Mouse (Mus musculus): ENCODE data around the gene Uqcrh. TPM values are rescaled to one million over a fixed set of nuclear protein-coding genes. Genes with fewer than 3 reads are reported as not detected.

Uqcrh gene
- polyA plus RNA-seq (2012; rRNA removed; ENCODE audit: low replicate concordance) = 175 and 187 TPM in 2 replicates

DNA sequence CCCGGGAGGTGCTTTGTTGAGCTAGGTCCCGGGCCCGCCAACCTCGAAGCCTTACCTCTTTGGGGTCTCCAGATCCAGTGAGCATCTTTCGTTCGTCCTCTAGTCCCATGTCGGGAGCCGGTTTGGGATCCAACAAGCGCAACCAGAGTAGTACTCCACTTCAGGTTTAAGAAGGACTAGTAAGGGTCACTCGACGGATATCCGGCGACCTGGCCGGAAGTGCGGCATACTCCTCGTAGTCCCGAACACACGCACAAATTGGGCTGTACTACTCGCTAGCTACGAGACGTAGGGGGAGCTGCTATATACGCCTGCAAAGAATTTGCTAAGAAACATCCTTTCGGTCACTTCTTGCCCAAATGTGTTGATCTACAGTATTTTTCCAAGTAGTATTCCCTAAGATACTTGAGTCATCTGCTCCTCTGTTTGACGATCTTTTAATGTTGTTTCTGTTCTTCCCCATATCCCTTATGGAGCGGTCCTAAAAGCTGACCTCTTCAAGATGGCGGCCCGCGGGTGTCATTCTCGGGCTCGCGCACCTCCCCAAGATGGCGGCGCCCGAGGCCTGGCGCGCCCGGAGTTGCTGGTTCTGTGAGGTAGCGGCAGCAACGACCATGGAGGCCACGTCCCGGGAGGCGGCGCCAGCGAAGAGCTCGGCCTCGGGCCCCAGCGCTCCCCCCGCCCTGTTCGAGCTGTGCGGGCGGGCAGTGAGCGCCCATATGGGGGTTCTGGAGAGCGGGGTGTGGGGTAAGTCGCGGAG, at the start of gene Uqcrh, which contains the start of gene Lrrc41:
Gene Uqcrh, minus strand, starts transcription at position 211 of the 760 bp plus-strand sequence.
Gene Lrrc41, plus strand, starts transcription at position 409 of the 760 bp plus-strand sequence.

DNA sequence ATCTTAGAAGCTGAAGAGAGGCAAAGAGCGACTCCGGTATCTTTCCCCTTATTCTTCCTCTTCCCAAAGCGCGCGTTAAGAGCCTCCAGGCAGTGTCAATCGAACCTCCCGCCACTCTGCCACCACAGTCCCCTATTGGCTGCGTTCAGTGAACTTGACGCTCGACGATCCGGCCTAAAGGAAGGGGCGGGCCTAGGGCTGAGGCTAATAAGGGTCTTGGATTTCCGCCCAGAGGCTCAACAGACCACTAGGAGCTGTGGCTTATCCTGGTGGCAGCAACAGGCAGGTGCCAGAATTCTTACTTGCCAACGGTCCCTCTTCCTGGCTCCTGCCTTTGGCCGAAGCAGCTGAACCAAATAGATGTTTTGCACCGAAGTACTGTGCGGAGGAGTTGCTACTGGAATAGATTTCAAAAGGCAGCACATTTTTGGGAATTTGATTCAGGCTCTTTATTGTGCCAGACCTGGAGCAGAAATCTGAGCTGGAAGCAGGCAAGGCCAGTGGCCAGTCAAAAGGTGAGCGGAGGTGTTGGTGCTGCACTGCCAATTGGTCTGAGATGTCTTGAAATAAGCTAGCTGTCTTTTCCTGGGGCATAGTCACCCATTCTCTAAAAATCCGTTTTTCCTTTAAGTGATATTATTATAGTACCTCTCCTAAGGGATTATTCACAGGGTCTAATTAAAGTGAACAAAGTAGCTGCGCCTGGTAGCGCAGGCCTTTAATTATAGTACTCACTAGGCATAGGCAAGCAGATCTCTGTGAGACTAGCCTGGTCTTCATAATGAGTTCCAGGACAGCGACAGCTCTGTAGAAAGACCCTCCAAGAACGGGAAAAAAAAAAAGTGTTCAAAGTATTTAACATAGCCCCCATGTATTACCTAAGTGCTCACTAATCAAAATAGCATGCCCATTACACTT, 49.0 kb upstream of the Uqcrh start, which contains the start of the genes Rad54l and Pomgnt1:
Gene Rad54l, minus strand, starts transcription at position 89 of the 918 bp plus-strand sequence.
Gene Pomgnt1, plus strand, starts transcription at position 239 of the 918 bp plus-strand sequence.

DNA sequence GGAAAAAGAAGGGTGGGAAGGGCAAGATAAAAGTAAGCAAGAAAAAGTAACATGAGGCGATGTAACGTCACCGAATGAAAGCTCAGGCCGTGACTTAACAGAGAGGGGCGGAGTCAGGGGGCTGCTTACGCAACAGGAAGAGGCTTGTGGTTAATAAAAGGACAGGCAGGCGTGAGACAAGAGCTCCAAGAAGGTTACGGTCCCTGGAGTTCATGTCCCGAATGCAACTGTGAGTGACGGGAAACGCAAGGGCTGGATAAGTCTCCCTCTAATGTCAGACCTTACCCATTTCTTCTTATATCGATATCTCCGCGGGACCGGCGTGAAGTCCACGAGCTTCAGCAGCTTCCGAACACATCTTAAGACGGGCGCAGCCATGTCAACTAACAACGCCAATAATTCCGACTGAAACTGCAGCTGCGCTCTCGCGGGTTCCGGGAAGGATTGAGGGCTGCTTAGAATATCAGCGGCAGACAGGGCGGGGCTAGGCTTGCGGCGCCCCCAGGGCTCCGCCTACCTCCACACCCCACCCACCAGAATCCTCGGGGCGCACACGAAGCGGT, 21.4 kb downstream of the Uqcrh start, which contains the start of gene Nsun4:
Gene Nsun4, minus strand, starts transcription at position 478 of the 563 bp plus-strand sequence.

DNA sequence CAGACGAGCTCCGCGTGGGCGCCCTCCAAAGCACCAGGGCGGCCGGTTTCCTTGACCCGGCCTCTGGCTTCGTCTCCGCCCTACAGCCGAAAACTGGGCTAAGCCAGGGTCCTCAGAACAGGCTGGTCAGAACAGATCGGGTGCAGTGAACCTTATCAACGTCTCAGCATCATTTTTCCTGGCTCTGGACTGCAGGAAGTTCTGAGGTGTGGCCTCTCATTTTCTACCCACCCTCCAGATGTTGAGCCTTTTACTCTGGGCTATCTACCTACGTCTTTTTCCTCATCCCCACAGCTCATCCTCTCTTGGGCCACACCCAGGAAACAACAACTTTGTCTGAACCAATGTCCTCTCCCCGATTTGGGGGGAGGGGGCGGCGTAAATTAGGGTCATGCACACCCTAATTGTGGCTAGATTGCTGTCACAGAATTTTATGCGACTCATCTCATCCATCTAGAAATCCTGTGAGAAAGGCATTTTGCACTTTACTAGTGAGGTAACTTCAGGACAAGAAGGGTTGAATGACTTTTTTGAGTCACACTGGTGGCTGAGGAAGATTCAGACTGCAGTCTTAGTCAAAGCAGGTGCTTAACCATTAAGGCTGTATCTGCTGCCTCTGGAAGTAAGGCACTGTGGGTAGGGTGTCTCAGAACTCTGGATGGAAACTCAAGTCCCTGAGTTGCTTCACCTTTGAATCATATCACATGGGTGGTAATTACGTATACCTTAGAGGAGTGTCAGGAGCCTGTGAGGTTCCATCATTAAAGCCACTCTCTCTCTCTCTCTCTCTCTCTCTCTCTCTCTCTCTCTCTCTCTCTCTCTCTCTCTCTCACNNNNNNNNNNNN, 56.7 kb downstream of the Uqcrh start, which contains the start of gene Faah:
Gene Faah, minus strand, starts transcription at position 25 of the 845 bp plus-strand sequence.

Other genes starting within 250 kb of the Uqcrh start
- 18.2 and 24.4 TPM in 2 replicates for gene Mob3c, start 247.0 kb downstream of the Uqcrh start, polyA plus RNA-seq (2012; rRNA removed; ENCODE audit: low replicate concordance)
- 60.7 and 70.7 TPM in 2 replicates for gene Mknk1, start 235.9 kb downstream of the Uqcrh start, polyA plus RNA-seq (2012; rRNA removed; ENCODE audit: low replicate concordance)
- 0.09 TPM in 1 of 2 replicates, not detected in the other for gene Kncn, start 190.7 kb downstream of the Uqcrh start, polyA plus RNA-seq (2012; rRNA removed; ENCODE audit: low replicate concordance)
- gene 6430628N08Rik, start 184.4 kb downstream of the Uqcrh start, polyA plus RNA-seq (2012; rRNA removed; ENCODE audit: low replicate concordance) = not detected in 2 replicates
- not detected in 2 replicates for gene Dmbx1, start 135.1 kb downstream of the Uqcrh start, polyA plus RNA-seq (2012; rRNA removed; ENCODE audit: low replicate concordance)
- 0.60 and 14.4 TPM in 2 replicates for gene Faah, start 57.1 kb downstream of the Uqcrh start, polyA plus RNA-seq (2012; rRNA removed; ENCODE audit: low replicate concordance)
- gene Nsun4, start 21.2 kb downstream of the Uqcrh start, polyA plus RNA-seq (2012; rRNA removed; ENCODE audit: low replicate concordance) = 10.8 and 13.2 TPM in 2 replicates
- gene Lrrc41, start 198 bp upstream of the Uqcrh start, polyA plus RNA-seq (2012; rRNA removed; ENCODE audit: low replicate concordance) = 52.2 and 117 TPM in 2 replicates
- gene Rad54l, start 48.6 kb upstream of the Uqcrh start, polyA plus RNA-seq (2012; rRNA removed; ENCODE audit: low replicate concordance) = 0.54 and 4.0 TPM in 2 replicates
- 45.4 and 72.7 TPM in 2 replicates for gene Pomgnt1, start 48.8 kb upstream of the Uqcrh start, polyA plus RNA-seq (2012; rRNA removed; ENCODE audit: low replicate concordance)
- gene Lurap1, start 76.3 kb upstream of the Uqcrh start, polyA plus RNA-seq (2012; rRNA removed; ENCODE audit: low replicate concordance) = 3.0 and 6.1 TPM in 2 replicates
- gene Tspan1, start 92.5 kb upstream of the Uqcrh start, polyA plus RNA-seq (2012; rRNA removed; ENCODE audit: low replicate concordance) = 0.26 and 17.3 TPM in 2 replicates
- gene 1700042G07Rik, start 98.3 kb upstream of the Uqcrh start, polyA plus RNA-seq (2012; rRNA removed; ENCODE audit: low replicate concordance) = not detected in 2 replicates
- not detected in 2 replicates for gene Gm49337, start 98.3 kb upstream of the Uqcrh start, polyA plus RNA-seq (2012; rRNA removed; ENCODE audit: low replicate concordance)
- 15.4 and 31.2 TPM in 2 replicates for gene Pik3r3, start 146.5 kb upstream of the Uqcrh start, polyA plus RNA-seq (2012; rRNA removed; ENCODE audit: low replicate concordance)